Mouse (Mus musculus) neural tube, embryonic 14.5 days (tissue): ENCODE results near the gene Ppil2. TPM values are rescaled to one million over a fixed set of nuclear protein-coding genes. Genes with fewer than 3 reads are reported as not detected.

ENCODE experiments used
- ATAC-seq: fragments of 200-750 bp; cut with Nextera tagmentation; 2 replicates; pipeline ENCODE4 v1.8.0; 2017; ENCODE audit warnings: low read depth, mild to moderate bottlenecking, moderate TSS enrichment, moderate library complexity
- H3K27ac ChIP-seq: fragments of 300-500 bp; sonication (generic); 2 replicates; pipeline ENCODE4 v1.5.1; 2014; ENCODE audit warnings: low read depth, mild to moderate bottlenecking, control low read depth, low read length, moderate library complexity, mixed read lengths
- H3K27me3 ChIP-seq: fragments of 300-500 bp; sonication (generic); 2 replicates; pipeline ENCODE4 v1.6.1; 2014; ENCODE audit warnings: low read length; ENCODE audit not compliant: control insufficient read depth, insufficient read depth
- H3K36me3 ChIP-seq: fragments of 300-500 bp; sonication (generic); 2 replicates; pipeline ENCODE4 v1.6.1; 2014; ENCODE audit warnings: low read length, mixed read lengths; ENCODE audit not compliant: control insufficient read depth, insufficient read depth
- H3K4me1 ChIP-seq: fragments of 300-500 bp; sonication (generic); 2 replicates; pipeline ENCODE4 v1.6.1; 2014; ENCODE audit warnings: low read length; ENCODE audit not compliant: control insufficient read depth, insufficient read depth
- H3K4me2 ChIP-seq: fragments of 300-500 bp; sonication (generic); 2 replicates; pipeline ENCODE4 v1.6.1; 2014; ENCODE audit warnings: mild to moderate bottlenecking, low read depth, low read length, control low read depth
- H3K4me3 ChIP-seq: fragments of 300-500 bp; sonication (generic); 2 replicates; pipeline ENCODE4 v1.5.1; 2014; ENCODE audit warnings: low read depth, low read length, control low read depth, mixed read lengths
- H3K9ac ChIP-seq: fragments of 300-500 bp; sonication (generic); replicated peaks from 2 replicates; pipeline ENCODE4 v1.6.1; 2014; ENCODE audit warnings: low read depth, mild to moderate bottlenecking, control low read depth, low read length, mixed read lengths
- H3K9me3 ChIP-seq: fragments of 300-500 bp; sonication (generic); 2 replicates; pipeline ENCODE4 v1.6.1; 2016; ENCODE audit warnings: low read length; ENCODE audit not compliant: control insufficient read depth
- WGBS: fragments of 180-500 bp; shearing (Covaris S2); extraction: QIAGEN DNeasy Blood & Tissue Kit; methylation state at CpG from one replicate; pipeline ENCODE4 v1.1.7; 2014; 5-methylcytosine and 5-hydroxymethylcytosine counted together
- microRNA counts: library from miRNA; unstranded; fragments of <30 nt; microRNA quantifications from one replicate; lab custom pipeline; 2016
- microRNA-seq: library from miRNA; unstranded; fragments of <30 nt; microRNA quantifications from one replicate; pipeline ENCODE4, GENCODE M21; 2016
- polyA plus RNA-seq: library from polyadenylated mRNA; unstranded; fragments of >200 nt; fragmentation: Nextera tagmentation; extraction: Ambion mirVana; gene quantifications from 2 replicates; pipeline ENCODE4 v1.2.1, GENCODE M21; 2014

The Ppil2 gene
- polyA plus RNA-seq, 1 experiment from 2014 or later, result 131 TPM

GRCm38 (mm10) chr16:17053903-17054302 is 57.2 kb downstream of the Ppil2 start:
- Histone ChIP-seq H3K4me3 (no peak overlapping the region), H3K9ac (no peak overlapping the region), H3K4me1 (0 out of 2 replicates have a peak, but pooled peaks cover 4% of the 10 kb centered on the region), H3K9me3 (no peaks in the 10 kb centered on the region), H3K27me3 (no peaks in the 10 kb centered on the region), H3K4me2 (no peak overlapping the region), H3K36me3 (no peaks in the 10 kb centered on the region), H3K27ac (no peak overlapping the region)
- 57% methylated on average over 3 of the region's 3 CpGs for WGBS
- no peak for ATAC-seq

- ATAC-seq, result no peak
- WGBS, result 81% methylated on average over 7 of the region's 7 CpGs
- no peaks in the 10 kb centered on the region for H3K27me3 ChIP-seq
Observed at GRCm38 (mm10) chr16:17052087-17052486, 59.0 kb downstream of the Ppil2 start.

GRCm38 (mm10) chr16:17049886-17050285 is 61.2 kb downstream of the Ppil2 start:
- Histone ChIP-seq H3K4me2 (no peak overlapping the region), H3K4me1 (no peaks in the 10 kb centered on the region), H3K27me3 (no peaks in the 10 kb centered on the region), H3K36me3 (peaks cover 7% of the 10 kb centered on the region), H3K4me3 (no peak overlapping the region), H3K9me3 (no peaks in the 10 kb centered on the region), H3K27ac (no peak overlapping the region), H3K9ac (no peak overlapping the region)
- ATAC-seq, result no peak
- WGBS, result 100% methylated on average over 1 of the region's 1 CpGs

More at GRCm38 (mm10) chr16:17052087-17052486, 59.0 kb downstream of the Ppil2 start:
- H3K4me2 ChIP-seq, result no peak overlapping the region
- no peak overlapping the region for H3K9ac ChIP-seq
- no peaks in the 10 kb centered on the region for H3K9me3 ChIP-seq
- H3K4me1 ChIP-seq, result 0 out of 2 replicates have a peak, but pooled peaks cover 4% of the 10 kb centered on the region
- H3K36me3 ChIP-seq, result peaks cover 7% of the 10 kb centered on the region
- H3K27ac ChIP-seq, result no peak overlapping the region
- no peak overlapping the region for H3K4me3 ChIP-seq

- Histone ChIP-seq H3K36me3 (peaks cover 16% of the 10 kb centered on the region), H3K27me3 (no peaks in the 10 kb centered on the region), H3K9me3 (no peaks in the 10 kb centered on the region), H3K4me1 (no peaks in the 10 kb centered on the region), H3K4me3 (no peak overlapping the region), H3K9ac (no peak overlapping the region), H3K27ac (no peak overlapping the region), H3K4me2 (no peak overlapping the region)
- ATAC-seq, result no peak
- WGBS, result 28% methylated on average over 3 of the region's 3 CpGs
Observed at GRCm38 (mm10) chr16:17045287-17045686, 65.8 kb downstream of the Ppil2 start.

- H3K4me3 ChIP-seq, result no peak overlapping the region
- ATAC-seq, result no peak
- peaks cover 26% of the 10 kb centered on the region for H3K36me3 ChIP-seq
- no peak overlapping the region for H3K4me2 ChIP-seq
- H3K9me3 ChIP-seq, result no peaks in the 10 kb centered on the region
- WGBS, result 82% methylated on average over 3 of the region's 3 CpGs
- no peaks in the 10 kb centered on the region for H3K4me1 ChIP-seq
- H3K9ac ChIP-seq, result no peak overlapping the region
- no peak overlapping the region for H3K27ac ChIP-seq
- H3K27me3 ChIP-seq, result no peaks in the 10 kb centered on the region
Observed at GRCm38 (mm10) chr16:17044320-17044719, 66.7 kb downstream of the Ppil2 start.

GRCm38 (mm10) chr16:17041417-17041816 is 69.6 kb downstream of the Ppil2 start:
- WGBS, result 94% methylated on average over 1 of the region's 1 CpGs
- H3K4me2 ChIP-seq, result no peak overlapping the region
- no peaks in the 10 kb centered on the region for H3K27me3 ChIP-seq
- no peaks in the 10 kb centered on the region for H3K9me3 ChIP-seq
- H3K4me1 ChIP-seq, result no peaks in the 10 kb centered on the region
- ATAC-seq, result no peak
- no peak overlapping the region for H3K4me3 ChIP-seq
- H3K36me3 ChIP-seq, result peaks cover 43% of the 10 kb centered on the region
- H3K9ac ChIP-seq, result no peak overlapping the region
- H3K27ac ChIP-seq, result no peak overlapping the region

GRCm38 (mm10) chr16:17040716-17041115 is 70.3 kb downstream of the Ppil2 start:
- 100% methylated on average over 3 of the region's 3 CpGs for WGBS

More at GRCm38 (mm10) chr16:17040716-17041115, 70.3 kb downstream of the Ppil2 start:
- Histone ChIP-seq H3K27ac (no peak overlapping the region), H3K4me1 (no peaks in the 10 kb centered on the region), H3K27me3 (no peaks in the 10 kb centered on the region), H3K9ac (no peak overlapping the region), H3K4me2 (no peak overlapping the region), H3K9me3 (no peaks in the 10 kb centered on the region), H3K36me3 (peaks cover 43% of the 10 kb centered on the region), H3K4me3 (no peak overlapping the region)
- ATAC-seq, result no peak

MicroRNAs encoded within 50 kb of the gene (microRNA counts, 519-probe panel; counts per million panel counts)
- microRNA mmu-miR-130b (lab: Ali Mortazavi, UCI), result 5,305 counts per million, percentile 75 among the panel's probes with 10 or more counts
- 4,270 counts per million, percentile 52 among the panel's probes with 10 or more counts for microRNA mmu-miR-301b (lab: Ali Mortazavi, UCI)

Small RNAs within 50 kb of the gene (microRNA-seq; reads per million reads assigned to microRNA genes)
- gene Mir130b (3,863 reads per million, percentile 90 among the genes with 10 or more reads in this experiment), gene Mir301b (147 reads per million, percentile 52 among the genes with 10 or more reads in this experiment)

Other genes starting within 250 kb of the Ppil2 start
- not detected in 2 replicates for gene Igll1, start 247.3 kb downstream of the Ppil2 start, polyA plus RNA-seq
- gene Top3b, start 240.5 kb downstream of the Ppil2 start, polyA plus RNA-seq, result 64.2 and 76.3 TPM in 2 replicates
- gene Vpreb1, start 240.4 kb downstream of the Ppil2 start, polyA plus RNA-seq, result 1.4 TPM in 1 of 2 replicates, not detected in the other
- gene Ppm1f, start 214.8 kb downstream of the Ppil2 start, polyA plus RNA-seq, result 16.7 and 24.9 TPM in 2 replicates
- 229 and 233 TPM in 2 replicates for gene Mapk1, start 127.9 kb downstream of the Ppil2 start, polyA plus RNA-seq
- 109 and 129 TPM in 2 replicates for gene Ypel1, start 41.6 kb downstream of the Ppil2 start, polyA plus RNA-seq
- gene 2610318N02Rik, start 13.9 kb upstream of the Ppil2 start, polyA plus RNA-seq, result 9.3 and 12.1 TPM in 2 replicates
- gene Sdf2l1, start 21.1 kb upstream of the Ppil2 start, polyA plus RNA-seq, result 15.9 and 20.8 TPM in 2 replicates
- 44.1 and 51.3 TPM in 2 replicates for gene Ydjc, start 33.4 kb upstream of the Ppil2 start, polyA plus RNA-seq
- gene Ccdc116, start 36.0 kb upstream of the Ppil2 start, polyA plus RNA-seq, result 3.3 TPM in 2 replicates
- gene Ube2l3, start 91.4 kb upstream of the Ppil2 start, polyA plus RNA-seq, result 280 and 285 TPM in 2 replicates
- gene Rimbp3, start 97.3 kb upstream of the Ppil2 start, polyA plus RNA-seq, result 2.2 and 2.7 TPM in 2 replicates
- 4.8 and 6.7 TPM in 2 replicates for gene Hic2, start 122.3 kb upstream of the Ppil2 start, polyA plus RNA-seq
- 37.7 and 55.7 TPM in 2 replicates for gene Tmem191c, start 164.8 kb upstream of the Ppil2 start, polyA plus RNA-seq
- 0.83 and 2.3 TPM in 2 replicates for gene Serpind1, start 220.1 kb upstream of the Ppil2 start, polyA plus RNA-seq